Mouse (Mus musculus) kidney, embryonic 16.5 days (tissue): Measurements from ENCODE around the gene Ptger4. TPM values are rescaled to one million over a fixed set of nuclear protein-coding genes. Genes with fewer than 3 reads are reported as not detected.

Experiments
- ATAC-seq: fragments of 200-750 bp; cut with Nextera tagmentation; 2 replicates; pipeline ENCODE4 v1.8.0; 2017; ENCODE audit warnings: moderate TSS enrichment; ENCODE audit not compliant: low FRiP score, low TSS enrichment
- H3K27ac ChIP-seq: fragments of 300-500 bp; sonication (generic); 2 replicates; pipeline ENCODE4 v1.5.1; 2014; ENCODE audit warnings: low read length
- H3K27me3 ChIP-seq: fragments of 300-500 bp; sonication (generic); 2 replicates; pipeline ENCODE4 v1.6.1; 2014; ENCODE audit warnings: low read length, control low read depth, mixed read lengths; ENCODE audit not compliant: insufficient read depth
- H3K36me3 ChIP-seq: fragments of 300-500 bp; sonication (generic); 2 replicates; pipeline ENCODE4 v1.6.1; 2014; ENCODE audit warnings: low read length, control low read depth, mixed read lengths; ENCODE audit not compliant: insufficient read depth
- H3K4me1 ChIP-seq: fragments of 300-500 bp; sonication (generic); 2 replicates; pipeline ENCODE4 v1.6.1; 2014; ENCODE audit warnings: low read length, control low read depth, mixed read lengths; ENCODE audit not compliant: insufficient read depth
- H3K4me2 ChIP-seq: fragments of 300-500 bp; sonication (generic); replicated peaks from 2 replicates; pipeline ENCODE4 v1.6.1; 2014; ENCODE audit warnings: low read depth, low read length
- H3K4me3 ChIP-seq: fragments of 300-500 bp; sonication (generic); 2 replicates; pipeline ENCODE4 v1.5.1; 2014; ENCODE audit warnings: mild to moderate bottlenecking, low read length
- H3K9ac ChIP-seq: fragments of 300-500 bp; sonication (generic); replicated peaks from 2 replicates; pipeline ENCODE4 v1.6.1; 2014; ENCODE audit warnings: low read length
- H3K9me3 ChIP-seq: fragments of 300-500 bp; sonication (generic); 2 replicates; pipeline ENCODE4 v1.6.1; 2016; ENCODE audit warnings: low read length, control low read depth
- WGBS: fragments of 180-500 bp; shearing (Covaris S2); extraction: QIAGEN DNeasy Blood & Tissue Kit; methylation state at CpG from one replicate; pipeline ENCODE4 v1.1.7; 2014; 5-methylcytosine and 5-hydroxymethylcytosine counted together
- polyA plus RNA-seq: library from polyadenylated mRNA; unstranded; fragments of >200 nt; fragmentation: Nextera tagmentation; extraction: Ambion mirVana; gene quantifications from 2 replicates; pipeline ENCODE4 v1.2.1, GENCODE M21; 2015

Gene Ptger4
- 5.2 and 5.4 TPM in 2 replicates for polyA plus RNA-seq

- ATAC-seq, result peak; percentile 95
- peak within 1 kb of the TSS; percentile 100 for H3K4me2 ChIP-seq
- peaks cover 44% of the 10 kb centered on the region for H3K4me1 ChIP-seq
Measured at GRCm38 (mm10) chr15:5243959-5244905, at the start of gene Ptger4. Gene Ptger4, minus strand, starts transcription at chr15:5244187.

GRCm38 (mm10) chr15:5288412-5288811 lies 44.4 kb upstream of the Ptger4 start:
- Histone ChIP-seq H3K9ac (no peak overlapping the region), H3K4me2 (no peak overlapping the region), H3K27ac (no peak overlapping the region), H3K36me3 (no peaks in the 10 kb centered on the region), H3K4me1 (no peaks in the 10 kb centered on the region), H3K27me3 (no peaks in the 10 kb centered on the region), H3K9me3 (no peaks in the 10 kb centered on the region), H3K4me3 (no peak overlapping the region)
- 88% methylated on average over 8 of the region's 8 CpGs for WGBS
- ATAC-seq, result no peak

More at GRCm38 (mm10) chr15:5243959-5244905, at the start of gene Ptger4:
- under 1% methylated on average over 58 of the region's 61 CpGs for WGBS
- Histone ChIP-seq H3K27me3 (peaks cover 17% of the 10 kb centered on the region), H3K36me3 (no peaks in the 10 kb centered on the region), H3K27ac (no peak within 1 kb of the TSS), H3K4me3 (peak within 1 kb of the TSS; percentile 70), H3K9me3 (no peaks in the 10 kb centered on the region), H3K9ac (peak within 1 kb of the TSS; percentile 75)

GRCm38 (mm10) chr15:5287072-5287471 lies 43.1 kb upstream of the Ptger4 start:
- H3K9me3 ChIP-seq, result no peaks in the 10 kb centered on the region
- H3K4me1 ChIP-seq, result no peaks in the 10 kb centered on the region
- no peak for ATAC-seq
- no peak overlapping the region for H3K4me3 ChIP-seq
- no peaks in the 10 kb centered on the region for H3K27me3 ChIP-seq
- H3K4me2 ChIP-seq, result no peak overlapping the region
- H3K36me3 ChIP-seq, result no peaks in the 10 kb centered on the region
- no peak overlapping the region for H3K9ac ChIP-seq
- 88% methylated on average over 5 of the region's 5 CpGs for WGBS
- no peak overlapping the region for H3K27ac ChIP-seq

- Histone ChIP-seq H3K9me3 (peaks cover 4% of the 10 kb centered on the region; the same call in 1 of the 2 replicates), H3K36me3 (no peaks in the 10 kb centered on the region), H3K4me3 (no peak overlapping the region), H3K4me2 (no peak overlapping the region), H3K27ac (no peak overlapping the region), H3K9ac (no peak overlapping the region), H3K27me3 (no peaks in the 10 kb centered on the region), H3K4me1 (no peaks in the 10 kb centered on the region)
- WGBS, result 91% methylated on average over 2 of the region's 2 CpGs
- no peak for ATAC-seq
Measured at GRCm38 (mm10) chr15:5281316-5281715, 37.3 kb upstream of the Ptger4 start.

GRCm38 (mm10) chr15:5279831-5280230 lies 35.8 kb upstream of the Ptger4 start:
- ATAC-seq, result no peak
- Histone ChIP-seq H3K27ac (no peak overlapping the region), H3K36me3 (no peaks in the 10 kb centered on the region), H3K27me3 (no peaks in the 10 kb centered on the region), H3K4me2 (no peak overlapping the region), H3K9me3 (peaks cover 4% of the 10 kb centered on the region; the same call in 1 of the 2 replicates), H3K4me3 (no peak overlapping the region), H3K4me1 (no peaks in the 10 kb centered on the region), H3K9ac (no peak overlapping the region)
- 63% methylated on average over 4 of the region's 4 CpGs for WGBS

- H3K9ac ChIP-seq, result no peak overlapping the region
- no peak for ATAC-seq
- no peak overlapping the region for H3K4me2 ChIP-seq
- no peaks in the 10 kb centered on the region for H3K4me1 ChIP-seq
- H3K27ac ChIP-seq, result no peak overlapping the region
- H3K9me3 ChIP-seq, result peaks cover 4% of the 10 kb centered on the region; the same call in 1 of the 2 replicates
- H3K4me3 ChIP-seq, result no peak overlapping the region
- H3K27me3 ChIP-seq, result no peaks in the 10 kb centered on the region
- no peaks in the 10 kb centered on the region for H3K36me3 ChIP-seq
Measured at GRCm38 (mm10) chr15:5278525-5278924, 34.5 kb upstream of the Ptger4 start.

GRCm38 (mm10) chr15:5273981-5274380 lies 30.0 kb upstream of the Ptger4 start:
- 97% methylated on average over 1 of the region's 1 CpGs for WGBS
- Histone ChIP-seq H3K9me3 (peaks cover 4% of the 10 kb centered on the region; the same call in 1 of the 2 replicates), H3K4me2 (no peak overlapping the region), H3K27ac (no peak overlapping the region), H3K36me3 (no peaks in the 10 kb centered on the region), H3K9ac (no peak overlapping the region), H3K4me3 (no peak overlapping the region), H3K27me3 (no peaks in the 10 kb centered on the region), H3K4me1 (no peaks in the 10 kb centered on the region)
- ATAC-seq, result no peak

- 81% methylated on average over 3 of the region's 3 CpGs for WGBS
- Histone ChIP-seq H3K27ac (no peak overlapping the region), H3K36me3 (no peaks in the 10 kb centered on the region), H3K9ac (no peak overlapping the region), H3K27me3 (no peaks in the 10 kb centered on the region), H3K4me1 (peaks cover 14% of the 10 kb centered on the region), H3K4me3 (no peak overlapping the region), H3K4me2 (no peak overlapping the region), H3K9me3 (no peaks in the 10 kb centered on the region)
- ATAC-seq, result no peak
Measured at GRCm38 (mm10) chr15:5266095-5266494, 22.1 kb upstream of the Ptger4 start.

GRCm38 (mm10) chr15:5262874-5263504 lies 19.0 kb upstream of the Ptger4 start:
- peak overlapping the region; percentile 35 for H3K4me2 ChIP-seq
- H3K4me1 ChIP-seq, result peaks cover 24% of the 10 kb centered on the region
- no peak overlapping the region for H3K27ac ChIP-seq
- H3K27me3 ChIP-seq, result no peaks in the 10 kb centered on the region
- no peaks in the 10 kb centered on the region for H3K9me3 ChIP-seq
- WGBS, result 27% methylated on average over 10 of the region's 10 CpGs
- H3K36me3 ChIP-seq, result no peaks in the 10 kb centered on the region
- H3K4me3 ChIP-seq, result 0 out of 2 replicates have a peak overlapping the region, but pooled peaks have one; percentile 5
- peak; percentile 69 for ATAC-seq
- no peak overlapping the region for H3K9ac ChIP-seq
